Mouse (Mus musculus): Measurements from ENCODE around the gene Actg1. TPM values are rescaled to one million over a fixed set of nuclear protein-coding genes. Genes with fewer than 3 reads are reported as not detected.
A peak's percentile ranks its signal among the peaks of the same experiment; 100 is the strongest.

The Actg1 gene
- total RNA-seq, 2 experiments from 2014 or later: 330 to 597 TPM

DNA sequence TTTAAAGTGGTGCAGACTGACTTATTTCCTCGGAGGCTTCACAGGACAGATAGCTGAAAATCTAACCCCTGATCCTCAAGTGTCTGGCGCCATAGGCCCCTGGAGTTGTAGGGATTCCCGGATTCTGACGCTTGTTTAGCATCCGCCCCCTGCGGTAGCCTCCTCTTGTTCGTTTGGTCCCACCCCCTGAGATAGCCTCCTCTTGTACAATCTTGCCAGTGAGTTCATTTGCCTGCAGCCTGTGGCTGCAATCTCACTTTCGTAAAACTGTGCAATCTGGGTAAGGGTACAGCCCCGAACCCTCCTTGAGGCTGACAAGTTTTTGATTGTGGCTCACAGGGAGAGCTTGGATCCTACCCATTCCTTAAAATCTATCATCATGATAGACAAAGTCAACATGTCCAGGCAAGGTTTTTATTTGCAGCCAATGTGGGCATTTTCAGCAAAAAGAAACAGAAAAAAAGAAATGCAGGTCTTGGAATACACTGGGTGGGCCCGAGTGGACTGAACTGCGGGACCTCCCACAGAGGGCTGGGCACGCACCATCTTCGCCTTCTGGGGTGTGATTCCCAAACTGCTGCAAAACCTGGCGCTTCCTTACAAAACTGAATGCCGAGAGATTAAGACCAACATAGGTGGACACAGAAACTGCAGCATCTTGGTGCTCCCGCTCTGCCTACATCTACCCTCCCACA, 33.5 kb downstream of the Actg1 start:
- ATAC-seq (replicated peaks; ENCODE audit: low FRiP score, poor library complexity, severe bottlenecking): no peak

DNA sequence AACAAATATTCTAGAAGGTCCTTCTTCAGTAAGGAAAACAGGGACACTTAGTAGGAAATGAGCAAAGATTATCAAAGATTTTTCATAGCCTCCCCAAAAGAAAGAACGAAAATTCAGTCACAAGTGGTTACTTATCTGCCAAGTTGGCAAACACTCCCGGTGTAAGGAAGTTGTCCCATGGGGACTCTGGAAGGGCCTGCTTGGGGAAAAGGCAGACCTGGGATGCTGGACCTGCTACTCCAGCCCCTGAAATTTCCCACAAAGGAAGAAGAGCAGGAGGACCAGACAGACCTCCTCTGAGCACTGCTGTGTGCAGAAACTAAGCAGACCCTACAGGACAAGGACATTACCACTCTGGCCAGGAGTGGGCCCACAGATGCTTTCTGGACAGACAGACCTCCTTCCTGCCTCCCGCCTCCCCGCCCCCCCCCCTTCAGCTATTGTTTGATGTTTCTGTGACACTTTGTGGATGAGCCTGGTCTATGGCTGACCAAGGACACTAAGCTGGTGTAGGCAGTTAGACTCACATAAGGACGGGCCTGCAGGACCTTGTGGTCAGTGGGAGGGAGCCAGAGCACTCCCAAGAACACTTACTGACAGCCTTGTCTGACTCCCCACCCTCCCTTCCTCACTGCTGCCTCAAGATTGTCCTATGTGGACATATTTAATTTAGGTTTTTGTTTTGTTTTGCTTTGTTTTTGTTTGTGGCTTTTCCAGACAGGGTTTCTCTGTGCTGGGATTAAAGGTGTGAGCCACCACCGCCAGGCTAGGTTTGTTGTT, 34.2 kb downstream of the Actg1 start:
- no peak for ATAC-seq (replicated peaks; ENCODE audit: low FRiP score, poor library complexity, severe bottlenecking)

DNA sequence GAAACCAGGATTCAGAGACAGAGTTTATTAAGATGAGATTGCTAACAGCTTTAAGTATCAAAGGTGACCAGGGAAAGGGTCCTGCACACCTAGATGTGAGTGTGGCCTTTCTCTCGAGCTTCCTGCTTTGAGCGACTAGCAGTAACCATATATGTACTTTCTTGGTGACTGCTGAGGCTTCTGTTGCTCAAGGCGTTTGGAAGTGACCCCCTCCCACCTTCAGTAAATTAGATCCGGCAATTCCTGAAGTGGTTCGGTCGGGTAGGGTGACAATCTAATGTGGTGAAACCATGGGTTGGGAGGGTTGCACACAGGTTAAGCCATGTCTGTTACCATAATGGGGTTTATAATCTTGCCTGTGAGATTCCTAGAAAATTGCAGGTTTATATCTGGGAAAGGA, 36.3 kb downstream of the Actg1 start:
- ATAC-seq (replicated peaks; ENCODE audit: low FRiP score, poor library complexity, severe bottlenecking): no peak

DNA sequence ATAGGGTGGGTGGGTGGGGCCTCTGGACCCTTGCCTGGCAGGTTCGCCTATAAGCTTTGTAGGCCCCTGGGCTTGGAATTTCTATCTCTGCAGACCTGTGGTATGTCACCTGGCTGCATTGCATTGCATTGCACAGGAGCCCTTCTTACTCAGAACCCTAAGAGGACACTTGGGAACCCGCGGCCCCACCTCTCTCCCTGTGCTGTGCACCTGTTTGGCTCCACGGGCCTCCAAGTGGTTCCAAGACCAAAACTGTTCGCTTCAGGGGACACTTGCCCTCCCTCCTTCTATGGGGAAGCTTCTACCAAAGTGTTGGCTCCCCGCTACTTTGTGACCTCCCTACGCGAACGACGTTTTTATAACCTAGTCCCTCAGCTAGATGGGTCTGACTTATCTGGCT, 36.8 kb downstream of the Actg1 start:
- ATAC-seq (replicated peaks; ENCODE audit: low FRiP score, poor library complexity, severe bottlenecking): no peak

DNA sequence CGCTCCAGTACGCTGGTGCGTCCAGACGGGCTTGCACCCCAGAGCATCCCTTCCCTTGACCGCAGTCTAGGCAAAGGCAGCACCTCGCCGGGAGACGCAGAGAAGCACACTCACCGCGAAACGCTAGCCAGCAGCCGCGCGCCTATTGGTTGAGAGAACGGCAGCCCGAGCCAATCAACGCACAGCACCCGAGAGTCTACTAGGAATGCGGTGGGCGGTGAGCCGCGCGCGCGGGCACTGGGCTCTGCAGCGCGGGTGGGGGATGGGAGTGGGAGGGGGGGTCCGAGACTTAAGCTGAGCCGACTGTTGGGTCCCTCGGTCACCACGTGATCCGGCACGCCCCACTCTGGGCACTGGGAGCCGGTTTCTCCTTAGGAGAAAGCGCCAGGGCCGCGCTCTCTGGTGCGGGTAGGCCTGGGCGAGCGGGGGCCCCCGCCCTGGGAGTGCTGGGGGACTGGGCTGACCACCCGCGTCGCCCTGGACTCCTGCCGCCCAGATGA, 37.5 kb downstream of the Actg1 start:
- ATAC-seq (replicated peaks; ENCODE audit: low FRiP score, poor library complexity, severe bottlenecking): peak; percentile 83

DNA sequence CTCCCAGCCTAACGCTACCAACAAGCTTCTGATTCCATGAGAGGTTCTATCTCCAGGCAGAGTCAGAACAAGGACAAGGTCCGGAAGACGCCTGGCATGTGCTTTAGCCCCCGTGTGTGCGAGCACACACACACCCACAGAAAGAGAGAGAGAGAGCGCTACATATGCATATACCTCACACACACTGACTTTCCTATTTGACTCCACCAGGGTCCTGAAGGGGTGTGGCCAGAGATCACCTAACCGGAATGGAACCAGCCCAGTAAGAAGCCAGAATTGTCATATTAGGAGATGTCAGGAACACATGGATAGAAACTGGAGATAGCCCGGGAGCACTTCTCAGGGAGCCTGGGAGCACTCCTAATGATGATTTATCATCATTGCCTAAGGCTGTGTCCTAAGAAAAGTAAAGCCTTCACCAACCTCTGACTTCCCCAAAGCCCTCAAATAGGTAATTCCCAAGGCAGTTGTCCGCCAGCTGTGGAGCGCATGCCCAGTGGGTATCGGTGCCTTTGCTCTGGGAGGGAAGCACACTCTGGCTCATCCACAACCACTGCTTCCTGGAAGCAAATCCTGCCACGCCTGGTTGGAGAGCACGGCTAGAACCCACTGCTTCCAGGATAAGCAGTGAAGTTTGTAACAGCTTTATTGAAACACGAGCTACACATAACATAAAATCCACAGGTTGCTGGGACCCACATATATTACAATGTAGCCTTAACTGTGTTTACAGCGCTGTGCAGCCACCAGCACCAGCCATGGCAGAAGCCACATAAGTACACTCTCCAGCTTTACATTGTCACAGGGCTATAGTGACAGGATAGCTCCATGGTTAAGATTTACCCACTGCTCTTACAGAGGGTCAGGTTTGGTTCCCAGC, 39.7 kb downstream of the Actg1 start:
- no peak for ATAC-seq (replicated peaks; ENCODE audit: low FRiP score, poor library complexity, severe bottlenecking)

DNA sequence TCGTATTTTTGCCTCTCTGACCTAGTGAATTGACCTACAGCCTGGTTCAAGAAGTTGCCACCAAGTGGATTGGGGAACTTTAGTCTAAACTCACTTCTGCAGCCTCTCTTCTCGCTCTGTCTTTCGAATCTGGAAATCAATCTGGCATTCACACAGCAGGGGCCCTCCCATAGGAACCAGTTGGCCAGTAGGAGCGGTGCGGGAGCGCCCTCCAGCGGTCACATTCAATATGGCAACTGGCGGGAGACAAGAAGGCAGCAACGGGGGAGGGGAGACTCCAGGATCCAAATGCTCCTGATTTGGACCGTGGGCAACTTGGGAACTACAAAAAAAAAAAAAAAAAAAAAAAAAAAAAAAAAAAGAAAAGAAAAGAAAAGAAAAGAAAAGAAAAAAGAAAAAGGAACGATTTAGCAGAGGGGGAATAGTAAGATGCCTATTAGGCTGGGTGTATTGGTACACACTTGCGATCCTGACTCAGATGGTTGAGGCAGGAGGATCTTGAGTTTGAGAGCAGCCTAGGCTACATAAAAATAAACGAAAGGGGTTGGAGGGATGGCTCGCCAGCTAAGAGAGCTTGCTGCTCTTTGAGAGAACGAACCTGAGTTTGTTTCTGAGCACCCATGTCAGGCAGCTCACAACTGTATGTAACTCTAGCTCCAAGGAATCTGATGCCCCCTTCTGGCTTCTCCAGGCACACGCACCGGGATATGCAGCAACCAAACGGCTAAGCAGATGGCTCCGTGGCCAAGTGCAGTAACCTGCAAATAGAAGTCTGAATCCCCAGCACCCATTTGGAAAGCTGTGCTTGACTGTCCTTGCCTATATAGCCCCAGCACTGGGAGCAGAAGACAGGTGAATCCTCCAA, 40.5 kb downstream of the Actg1 start:
- no peak for ATAC-seq (replicated peaks; ENCODE audit: low FRiP score, poor library complexity, severe bottlenecking)

DNA sequence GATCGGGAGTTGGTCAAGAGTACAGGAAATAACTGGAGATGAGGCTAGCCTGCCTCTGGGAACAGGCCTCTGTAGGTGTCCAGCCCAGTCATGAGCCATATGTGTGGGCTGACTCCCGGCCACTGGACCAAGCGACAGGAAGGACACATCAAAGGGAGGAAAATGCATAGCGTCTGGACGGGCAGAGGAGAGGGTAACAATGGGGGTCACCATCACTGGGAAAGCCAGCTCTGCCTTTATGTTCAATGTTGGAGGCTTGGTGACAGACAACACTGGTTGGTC, 41.3 kb downstream of the Actg1 start:
- ATAC-seq (replicated peaks; ENCODE audit: low FRiP score, poor library complexity, severe bottlenecking): no peak

DNA sequence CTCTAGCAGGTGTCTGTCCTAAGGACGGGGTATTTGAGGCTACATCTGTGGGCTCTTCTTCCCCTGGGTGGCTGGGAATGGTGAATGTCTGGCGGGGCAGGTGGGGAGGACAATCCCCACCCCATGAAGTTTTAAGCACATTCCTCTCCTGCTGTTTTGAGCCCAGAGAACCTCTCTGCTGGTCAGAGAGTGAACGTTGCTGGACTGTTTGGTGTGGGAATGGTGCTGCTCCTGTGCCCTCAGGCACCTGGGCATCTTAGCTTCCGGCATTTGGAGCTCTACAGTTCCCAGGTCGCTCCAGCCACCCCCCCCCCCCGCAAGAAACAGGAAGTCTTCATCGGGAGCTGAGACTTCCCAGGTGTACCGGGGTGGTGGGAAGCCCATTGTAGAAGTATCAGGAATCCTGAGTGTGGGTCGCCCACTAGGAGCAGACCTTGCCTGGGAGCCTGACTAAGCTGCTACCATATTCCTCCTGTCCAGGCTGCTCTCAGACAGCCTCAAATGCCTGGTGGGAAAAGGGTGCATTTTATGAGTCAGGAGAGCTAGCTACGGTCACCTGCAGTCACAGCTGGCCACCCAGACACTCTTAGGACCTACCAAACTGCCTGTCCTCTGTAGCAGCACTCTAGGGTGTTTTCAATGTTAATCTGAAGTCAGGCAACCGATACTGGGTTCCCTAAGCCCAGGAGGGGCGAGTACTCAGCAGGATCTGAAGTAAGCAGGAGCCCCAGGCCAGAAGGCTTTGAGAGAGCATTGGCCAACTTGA, 41.8 kb downstream of the Actg1 start:
- no peak for ATAC-seq (replicated peaks; ENCODE audit: low FRiP score, poor library complexity, severe bottlenecking)

DNA sequence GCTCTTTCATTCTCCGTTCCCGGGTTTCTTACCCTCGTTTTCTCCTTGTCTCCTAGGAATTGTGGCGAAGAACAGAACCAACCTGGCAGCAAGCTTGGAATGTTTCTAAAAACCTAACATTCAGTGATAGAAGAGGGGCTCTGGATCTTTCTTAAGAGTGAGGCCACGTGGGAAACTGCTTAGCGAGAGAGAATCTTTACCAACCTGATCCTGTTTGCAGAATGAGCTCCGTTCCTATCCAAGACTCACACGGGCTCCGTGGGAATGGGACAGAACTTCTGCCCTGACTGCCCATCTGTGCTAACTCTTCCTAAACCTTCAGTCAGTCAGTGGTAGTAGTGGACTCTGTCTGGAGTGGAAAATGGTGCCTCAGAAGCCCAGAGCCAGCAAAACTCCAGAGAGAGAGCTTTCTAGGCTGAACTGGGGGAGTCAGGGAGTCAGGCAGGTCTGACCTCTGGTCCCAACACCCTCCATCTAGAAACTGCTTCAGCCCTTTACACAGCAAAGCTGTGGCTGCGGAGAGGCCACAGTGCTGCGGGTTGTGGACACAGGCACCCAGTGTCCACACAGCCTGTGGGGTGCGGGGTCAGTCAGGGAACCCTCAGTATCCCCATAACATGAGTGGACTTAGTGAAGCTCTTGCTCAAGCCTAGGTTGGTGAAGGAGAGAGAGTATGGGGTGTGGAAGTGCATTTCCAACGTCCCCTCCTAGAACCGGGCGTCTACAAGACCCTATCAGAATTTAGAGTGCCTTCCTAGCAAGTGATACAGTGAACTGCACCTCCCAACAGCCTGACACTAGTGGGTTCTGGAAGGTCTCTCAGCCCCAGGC, 42.6 kb downstream of the Actg1 start:
- ATAC-seq (replicated peaks; ENCODE audit: low FRiP score, poor library complexity, severe bottlenecking): no peak

DNA sequence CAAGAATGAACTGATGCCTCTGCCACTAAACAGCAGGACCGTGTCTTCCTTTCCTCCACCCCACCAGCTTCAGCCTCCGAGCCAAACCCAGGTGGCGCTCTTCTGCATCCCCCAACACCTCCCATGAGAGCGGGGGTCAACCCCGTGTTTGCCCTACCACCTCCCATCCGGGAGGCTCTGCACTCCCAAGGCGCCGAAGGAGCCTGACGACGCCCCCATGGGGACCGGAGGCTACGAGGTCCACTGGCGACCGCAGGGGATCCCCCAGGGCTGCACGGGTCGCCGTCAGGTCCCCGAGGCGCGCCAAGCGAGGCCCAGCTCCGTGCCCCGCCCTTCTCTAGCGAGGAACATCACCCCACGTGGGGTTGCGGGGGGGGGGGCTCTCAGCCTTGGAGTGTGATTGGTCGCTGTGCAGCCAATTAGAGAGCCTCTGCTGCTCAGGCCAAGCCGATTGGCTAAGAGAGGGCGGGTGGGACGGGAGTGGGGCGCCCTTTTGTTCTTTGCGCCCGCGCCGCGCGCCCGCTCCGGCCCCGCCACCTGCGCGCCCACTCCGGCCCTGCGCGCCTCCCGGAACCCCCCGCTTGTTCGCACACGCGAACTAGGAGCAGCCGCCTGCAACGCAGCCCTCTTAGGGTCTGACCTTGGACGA, 43.3 kb downstream of the Actg1 start:
- peak; percentile 74 for ATAC-seq (replicated peaks; ENCODE audit: low FRiP score, poor library complexity, severe bottlenecking)

DNA sequence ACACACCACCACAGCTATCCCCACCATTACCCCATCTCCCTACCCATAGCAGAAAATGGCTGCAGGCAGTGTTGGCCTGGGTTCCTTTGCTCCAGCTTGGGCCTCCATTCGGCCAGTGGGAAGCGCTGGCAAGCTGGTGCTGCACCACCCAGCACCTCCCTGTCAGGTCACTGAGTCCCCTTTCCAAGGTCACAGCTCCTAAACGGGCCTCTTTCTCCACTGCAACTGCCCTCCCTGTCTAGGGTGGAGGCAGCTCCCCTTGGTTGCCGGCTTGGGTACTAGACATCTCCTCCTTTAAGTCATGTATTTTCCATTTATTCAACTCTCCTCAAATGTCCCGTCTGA, 44.0 kb downstream of the Actg1 start:
- 0 out of 2 replicates have a peak, but pooled peaks have one; percentile 8 for ATAC-seq (replicated peaks; ENCODE audit: low FRiP score, poor library complexity, severe bottlenecking)

DNA sequence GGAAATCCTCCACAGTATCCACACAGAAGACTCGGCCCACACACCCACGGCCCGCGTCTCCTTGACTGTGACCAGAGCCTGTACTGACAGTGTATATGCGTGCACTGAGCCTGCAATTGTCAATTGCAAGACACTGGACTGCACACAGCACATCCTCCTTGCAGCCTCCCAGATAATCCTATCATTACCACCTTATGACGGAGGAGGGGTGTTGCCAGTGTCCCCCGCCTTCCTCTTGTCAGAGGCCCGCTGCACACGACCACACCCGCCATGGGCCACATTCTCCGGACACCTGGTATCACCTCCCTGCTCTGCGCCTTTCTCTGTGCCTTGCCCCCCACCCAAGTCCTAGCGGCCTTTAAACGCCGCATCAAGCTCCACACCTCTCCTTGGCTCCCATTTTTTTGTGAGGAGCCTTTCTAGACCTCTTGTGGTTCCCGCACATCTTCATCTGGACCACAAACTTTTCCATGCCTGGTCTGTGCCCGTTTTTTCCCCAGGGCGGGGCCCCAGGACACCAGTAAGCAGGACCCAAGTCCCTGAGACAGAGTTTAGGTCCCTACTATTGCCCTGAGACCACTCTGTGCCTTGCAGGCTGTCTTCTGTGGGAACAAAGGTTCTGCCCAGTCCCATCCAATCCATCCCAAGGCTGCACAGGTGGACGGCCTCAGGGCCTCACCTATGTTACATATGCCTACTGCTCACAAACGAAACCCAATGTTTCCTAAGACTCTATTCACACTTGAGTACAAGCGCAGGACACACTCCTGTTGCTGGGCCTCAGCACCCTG, 44.6 kb downstream of the Actg1 start:
- ATAC-seq (replicated peaks; ENCODE audit: low FRiP score, poor library complexity, severe bottlenecking): peak; percentile 69

DNA sequence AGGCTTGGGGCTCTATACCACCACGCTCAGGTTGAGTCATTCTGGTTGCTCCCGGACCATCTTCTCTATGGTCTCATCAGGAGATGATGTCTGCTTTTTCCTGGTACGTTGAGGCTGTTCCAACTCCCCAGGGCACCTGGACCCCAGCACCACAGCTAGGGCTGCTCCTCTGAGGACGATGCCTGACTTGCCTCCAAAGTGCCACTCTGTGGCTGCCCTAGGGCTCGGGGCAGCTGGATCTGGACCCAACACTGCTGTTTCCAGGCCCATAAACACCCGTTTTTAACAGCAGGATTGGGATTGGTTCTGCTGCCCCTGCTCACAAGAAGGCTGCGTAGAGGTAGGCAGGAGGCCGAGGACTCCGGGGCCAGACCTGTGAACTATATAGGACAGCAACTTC, 45.2 kb downstream of the Actg1 start:
- no peak for ATAC-seq (replicated peaks; ENCODE audit: low FRiP score, poor library complexity, severe bottlenecking)

DNA sequence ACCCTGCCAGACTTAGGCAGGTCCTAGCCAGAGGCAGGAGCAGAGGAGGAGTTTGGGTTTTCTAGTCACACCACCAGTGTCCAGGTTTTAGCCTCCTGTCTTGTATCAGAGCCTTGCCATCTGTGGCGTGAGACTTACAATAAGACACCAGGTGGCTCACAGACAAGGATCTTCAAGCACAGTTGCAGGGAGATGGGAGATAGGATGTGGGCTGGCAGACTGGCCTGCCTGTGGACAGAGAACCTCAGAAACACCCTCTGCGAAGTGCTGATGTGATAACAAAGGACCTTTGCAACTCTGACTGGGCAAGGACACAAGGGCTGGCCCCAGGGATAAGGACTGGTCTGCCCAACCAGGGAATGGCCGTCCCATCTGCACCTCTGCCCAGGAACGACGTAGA, 48.9 kb downstream of the Actg1 start:
- peak; percentile 27; the same call in 1 of the 2 replicates for ATAC-seq (replicated peaks; ENCODE audit: low FRiP score, poor library complexity, severe bottlenecking)

DNA sequence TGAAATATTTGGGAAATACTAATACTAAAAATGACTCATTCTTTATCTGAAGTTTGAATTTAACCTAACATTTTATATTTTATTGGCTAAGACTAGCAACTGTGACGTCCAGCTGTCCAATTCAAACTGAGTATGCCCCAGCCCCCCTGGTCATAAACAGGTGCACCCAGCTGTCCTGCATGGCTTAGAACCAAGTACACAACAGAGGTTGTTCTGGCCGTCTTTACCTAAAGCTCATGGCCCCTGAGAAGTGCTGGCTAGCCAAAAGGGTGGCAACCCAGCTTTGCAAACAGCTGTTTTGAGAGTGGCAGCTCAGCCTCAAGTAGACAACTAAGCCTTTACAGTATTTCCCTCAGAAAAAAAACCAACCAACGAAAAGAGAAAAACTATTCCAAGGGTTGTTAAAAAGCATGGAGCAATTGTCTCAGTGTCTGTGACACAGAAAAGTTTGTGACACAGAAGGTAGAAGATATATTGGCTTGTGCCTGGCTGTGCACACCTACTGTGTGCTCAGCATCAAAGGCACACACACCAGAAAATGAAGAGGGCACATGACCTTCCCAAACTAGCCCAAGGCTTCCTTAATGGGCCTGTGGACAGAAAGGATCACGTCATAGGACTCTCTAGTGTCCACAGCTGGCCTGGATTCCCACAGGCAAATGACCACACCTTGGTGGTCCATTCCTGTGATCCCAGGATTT, 49.8 kb downstream of the Actg1 start:
- ATAC-seq (replicated peaks; ENCODE audit: low FRiP score, poor library complexity, severe bottlenecking): no peak
